Mouse (Mus musculus): Measurements from ENCODE around the gene Uggt1. TPM values are rescaled to one million over a fixed set of nuclear protein-coding genes. Genes with fewer than 3 reads are reported as not detected.
A peak's percentile ranks its signal among the peaks of the same experiment; 100 is the strongest.

Gene Uggt1
- polyA plus RNA-seq, 1 experiment from 2014 or later: 15.8 TPM

DNA sequence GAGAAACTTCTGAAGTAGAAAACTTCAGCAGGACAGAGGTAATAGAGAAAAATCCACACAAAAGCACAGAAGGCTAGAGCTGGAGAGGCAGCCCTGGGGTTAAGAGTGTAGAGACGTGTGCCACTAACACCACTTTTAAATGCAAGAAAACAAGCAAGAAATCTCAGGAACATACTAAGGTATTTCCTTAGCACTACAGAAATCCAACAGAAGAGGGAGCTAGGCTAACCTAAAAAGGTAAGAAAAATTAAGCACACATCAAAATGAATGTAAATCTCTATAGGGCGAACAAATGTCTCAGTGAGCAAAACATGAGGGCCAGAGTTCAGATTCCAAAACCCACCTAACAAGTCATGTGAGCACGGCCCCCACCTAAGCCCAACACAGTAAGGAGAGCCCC, 19.9 kb downstream of the Uggt1 start:
- no peaks in the 10 kb centered on the region for H3K4me1 ChIP-seq (ENCODE audit: insufficient read depth)
- no peak overlapping the region for H3K27ac ChIP-seq (ENCODE audit: low read depth)
- peaks cover 36% of the 10 kb centered on the region for H3K36me3 ChIP-seq (replicated peaks; ENCODE audit: insufficient read depth, low read length)
- 83% methylated on average over 3 of the region's 3 CpGs for WGBS (ENCODE audit: insufficient replicate concordance)
- no peak overlapping the region for H3K9ac ChIP-seq (replicated peaks)
- no peak for ATAC-seq
- TF ChIP-seq EP300 (IDR thresholded peaks at IDR 0.05; ENCODE audit: low read depth) (no peak), CTCF (IDR thresholded peaks at IDR 0.05; ENCODE audit: low read depth) (peak; percentile 41)
- no peak overlapping the region for H3K4me2 ChIP-seq (ENCODE audit: low read depth, low read length)
- no peak for DNase-seq
- no peaks in the 10 kb centered on the region for H3K9me3 ChIP-seq (ENCODE audit: low read length)
- H3K4me3 ChIP-seq (ENCODE audit: low read depth, low read length): no peak overlapping the region
- H3K27me3 ChIP-seq (ENCODE audit: insufficient read depth, low read length): no peaks in the 10 kb centered on the region

DNA sequence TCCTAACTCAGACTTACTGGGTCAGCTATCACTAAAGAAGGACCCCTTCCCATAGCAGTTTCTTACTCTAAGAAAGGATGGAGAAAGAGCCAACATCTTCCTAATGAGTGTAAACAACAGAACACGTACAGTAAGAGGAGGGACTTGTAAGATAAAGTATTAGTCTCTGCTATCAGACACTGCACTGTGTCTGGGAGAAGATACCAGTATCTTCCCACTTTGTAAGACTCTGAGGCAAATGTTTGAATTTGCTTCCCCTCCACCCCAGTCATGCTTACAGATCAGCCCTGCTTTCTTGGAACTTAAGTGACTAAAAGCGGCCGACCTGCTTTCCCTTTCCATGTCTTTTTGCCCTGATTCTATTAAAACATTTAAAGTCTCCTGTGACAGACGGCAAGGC, 30.2 kb downstream of the Uggt1 start:
- Histone ChIP-seq H3K9me3 (ENCODE audit: low read length) (no peaks in the 10 kb centered on the region), H3K4me1 (ENCODE audit: insufficient read depth) (no peaks in the 10 kb centered on the region), H3K27me3 (ENCODE audit: insufficient read depth, low read length) (no peaks in the 10 kb centered on the region), H3K36me3 (replicated peaks; ENCODE audit: insufficient read depth, low read length) (peaks cover 23% of the 10 kb centered on the region), H3K9ac (replicated peaks) (no peak overlapping the region), H3K4me3 (ENCODE audit: low read depth, low read length) (no peak overlapping the region), H3K27ac (ENCODE audit: low read depth) (no peak overlapping the region), H3K4me2 (ENCODE audit: low read depth, low read length) (no peak overlapping the region)
- WGBS (ENCODE audit: insufficient replicate concordance): 54% methylated on average over 4 of the region's 4 CpGs
- TF ChIP-seq EP300 (IDR thresholded peaks at IDR 0.05; ENCODE audit: low read depth) (no peak), CTCF (IDR thresholded peaks at IDR 0.05; ENCODE audit: low read depth) (no peak)
- ATAC-seq: no peak
- no peak for DNase-seq

DNA sequence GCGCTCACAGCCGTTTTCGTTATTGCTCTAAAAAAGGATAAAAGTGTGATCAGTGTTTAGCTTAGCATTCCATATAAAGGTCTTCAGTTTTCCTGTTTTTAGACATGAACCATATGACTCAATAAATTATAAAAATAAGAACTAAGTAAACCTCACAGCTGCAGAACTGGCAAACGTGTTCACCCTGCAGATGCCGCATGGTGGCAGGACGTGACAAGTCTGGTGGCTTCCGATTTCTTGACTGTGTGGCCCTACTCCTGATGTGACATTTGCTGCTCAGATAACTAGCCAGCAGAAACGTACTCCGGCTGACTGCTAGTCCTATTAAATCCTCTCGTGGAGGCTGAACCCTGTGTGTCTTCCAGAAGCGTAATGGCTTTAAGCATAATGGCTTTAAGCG, 42.8 kb downstream of the Uggt1 start:
- 93% methylated on average over 12 of the region's 12 CpGs for WGBS (ENCODE audit: insufficient replicate concordance)
- H3K27ac ChIP-seq (ENCODE audit: low read depth): no peak overlapping the region
- TF ChIP-seq CTCF (IDR thresholded peaks at IDR 0.05; ENCODE audit: low read depth): no peak
- TF ChIP-seq EP300 (IDR thresholded peaks at IDR 0.05; ENCODE audit: low read depth): no peak
- peaks cover 56% of the 10 kb centered on the region for H3K36me3 ChIP-seq (replicated peaks; ENCODE audit: insufficient read depth, low read length)
- DNase-seq (no peak), ATAC-seq (no peak)
- H3K9me3 ChIP-seq (ENCODE audit: low read length): no peaks in the 10 kb centered on the region
- H3K27me3 ChIP-seq (ENCODE audit: insufficient read depth, low read length): no peaks in the 10 kb centered on the region
- no peaks in the 10 kb centered on the region for H3K4me1 ChIP-seq (ENCODE audit: insufficient read depth)
- no peak overlapping the region for H3K4me2 ChIP-seq (ENCODE audit: low read depth, low read length)
- H3K4me3 ChIP-seq (ENCODE audit: low read depth, low read length): no peak overlapping the region
- no peak overlapping the region for H3K9ac ChIP-seq (replicated peaks)

DNA sequence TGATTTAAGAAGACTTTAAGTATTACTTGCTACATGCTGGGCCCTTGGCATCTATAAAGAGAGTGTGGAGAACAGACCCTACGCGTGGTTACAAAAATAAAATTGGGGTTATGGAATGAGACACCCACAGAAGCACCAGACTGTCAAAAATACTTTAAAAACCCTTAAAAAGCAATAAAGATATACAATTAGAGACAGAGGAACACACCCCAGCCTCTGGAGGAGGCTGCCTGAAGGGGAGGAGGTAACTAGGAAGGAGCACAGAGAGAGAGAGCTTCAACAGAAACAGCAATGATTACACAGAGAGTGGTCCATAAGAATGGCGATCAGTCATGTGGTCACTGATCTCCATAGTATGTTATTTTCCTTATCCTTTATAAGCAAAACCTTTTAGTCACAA, 50.0 kb downstream of the Uggt1 start:
- no peaks in the 10 kb centered on the region for H3K27me3 ChIP-seq (ENCODE audit: insufficient read depth, low read length)
- no peak for ATAC-seq
- H3K4me2 ChIP-seq (ENCODE audit: low read depth, low read length): no peak overlapping the region
- H3K9me3 ChIP-seq (ENCODE audit: low read length): no peaks in the 10 kb centered on the region
- TF ChIP-seq EP300 (IDR thresholded peaks at IDR 0.05; ENCODE audit: low read depth) (no peak), CTCF (IDR thresholded peaks at IDR 0.05; ENCODE audit: low read depth) (no peak)
- H3K4me1 ChIP-seq (ENCODE audit: insufficient read depth): no peaks in the 10 kb centered on the region
- no peak for DNase-seq
- H3K27ac ChIP-seq (ENCODE audit: low read depth): no peak overlapping the region
- H3K36me3 ChIP-seq (replicated peaks; ENCODE audit: insufficient read depth, low read length): peaks cover 70% of the 10 kb centered on the region
- WGBS (ENCODE audit: insufficient replicate concordance): 94% methylated on average over 3 of the region's 3 CpGs
- no peak overlapping the region for H3K9ac ChIP-seq (replicated peaks)
- no peak overlapping the region for H3K4me3 ChIP-seq (ENCODE audit: low read depth, low read length)

DNA sequence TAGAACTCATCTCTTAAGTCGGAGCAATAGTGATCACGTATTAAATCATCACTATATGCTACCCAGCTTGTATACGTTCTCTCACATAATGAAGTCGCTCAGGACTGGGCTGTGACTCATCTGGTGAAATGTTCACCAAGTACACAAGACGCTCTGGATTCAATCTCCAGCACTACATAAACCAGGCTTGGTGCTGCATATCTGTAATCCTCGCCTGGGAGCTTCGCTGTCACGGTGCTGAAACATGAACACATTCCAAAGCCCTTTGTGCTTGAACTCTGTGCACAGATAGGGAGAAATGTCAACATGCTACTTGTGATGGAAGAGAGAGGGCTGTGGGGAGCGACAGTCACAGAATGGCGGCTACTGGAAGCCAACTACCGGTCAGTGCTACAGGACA, 52.6 kb downstream of the Uggt1 start:
- DNase-seq: no peak
- no peak overlapping the region for H3K9ac ChIP-seq (replicated peaks)
- H3K4me1 ChIP-seq (ENCODE audit: insufficient read depth): no peaks in the 10 kb centered on the region
- no peak overlapping the region for H3K4me2 ChIP-seq (ENCODE audit: low read depth, low read length)
- TF ChIP-seq CTCF (IDR thresholded peaks at IDR 0.05; ENCODE audit: low read depth) (no peak), EP300 (IDR thresholded peaks at IDR 0.05; ENCODE audit: low read depth) (no peak)
- H3K27ac ChIP-seq (ENCODE audit: low read depth): no peak overlapping the region
- ATAC-seq: no peak
- H3K9me3 ChIP-seq (ENCODE audit: low read length): no peaks in the 10 kb centered on the region
- no peak overlapping the region for H3K4me3 ChIP-seq (ENCODE audit: low read depth, low read length)
- WGBS (ENCODE audit: insufficient replicate concordance): 88% methylated on average over 11 of the region's 11 CpGs
- no peaks in the 10 kb centered on the region for H3K27me3 ChIP-seq (ENCODE audit: insufficient read depth, low read length)
- H3K36me3 ChIP-seq (replicated peaks; ENCODE audit: insufficient read depth, low read length): peaks cover 70% of the 10 kb centered on the region

DNA sequence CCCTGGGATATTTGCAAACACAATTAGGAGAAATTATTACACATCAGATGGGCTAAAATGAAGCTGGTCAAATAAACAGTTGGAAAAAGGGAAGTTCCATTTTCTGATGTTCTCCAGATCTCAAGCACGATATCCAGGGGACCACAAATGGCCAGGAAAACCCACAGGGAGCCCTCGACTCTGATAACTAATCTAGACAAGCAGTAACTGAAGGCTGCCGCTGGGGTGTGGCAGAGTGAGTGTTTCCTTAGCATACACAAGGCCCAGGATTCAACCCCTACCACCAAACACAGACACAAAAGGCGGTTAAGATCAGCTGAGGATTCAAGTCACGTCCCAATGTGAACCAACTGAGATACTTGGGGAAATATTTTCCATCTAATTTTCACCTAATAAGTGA, 64.5 kb downstream of the Uggt1 start:
- H3K4me2 ChIP-seq (ENCODE audit: low read depth, low read length): no peak overlapping the region
- ATAC-seq (no peak), DNase-seq (no peak)
- H3K27ac ChIP-seq (ENCODE audit: low read depth): no peak overlapping the region
- no peak overlapping the region for H3K9ac ChIP-seq (replicated peaks)
- peaks cover 69% of the 10 kb centered on the region for H3K36me3 ChIP-seq (replicated peaks; ENCODE audit: insufficient read depth, low read length)
- no peaks in the 10 kb centered on the region for H3K9me3 ChIP-seq (ENCODE audit: low read length)
- 49% methylated on average over 5 of the region's 5 CpGs for WGBS (ENCODE audit: insufficient replicate concordance)
- H3K4me3 ChIP-seq (ENCODE audit: low read depth, low read length): no peak overlapping the region
- H3K4me1 ChIP-seq (ENCODE audit: insufficient read depth): no peaks in the 10 kb centered on the region; the same call in 1 of the 2 replicates
- H3K27me3 ChIP-seq (ENCODE audit: insufficient read depth, low read length): no peaks in the 10 kb centered on the region
- no peak for TF ChIP-seq CTCF (IDR thresholded peaks at IDR 0.05; ENCODE audit: low read depth)
- no peak for TF ChIP-seq EP300 (IDR thresholded peaks at IDR 0.05; ENCODE audit: low read depth)

DNA sequence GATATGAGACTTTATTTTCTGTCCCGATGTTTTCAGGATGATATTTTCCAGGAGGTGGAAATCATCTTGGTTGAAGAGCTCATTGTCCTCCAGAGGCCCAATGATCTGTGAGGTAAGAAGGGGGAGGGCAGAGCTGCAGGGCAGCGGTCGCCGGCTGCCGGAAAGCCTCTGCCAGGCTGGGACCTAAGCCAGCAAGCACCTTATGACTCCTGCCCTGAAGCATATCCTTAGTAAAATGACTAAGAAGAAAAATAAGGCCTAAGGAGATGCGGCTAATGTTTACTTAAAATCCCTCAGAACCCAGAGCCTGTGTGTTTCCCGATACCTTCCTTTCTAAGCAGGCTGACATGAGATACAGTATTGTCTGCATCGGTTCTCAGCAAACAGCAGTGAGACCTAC, 71.1 kb downstream of the Uggt1 start:
- Histone ChIP-seq H3K4me1 (ENCODE audit: insufficient read depth) (no peaks in the 10 kb centered on the region), H3K36me3 (replicated peaks; ENCODE audit: insufficient read depth, low read length) (peaks cover 77% of the 10 kb centered on the region), H3K4me3 (ENCODE audit: low read depth, low read length) (no peak overlapping the region), H3K27me3 (ENCODE audit: insufficient read depth, low read length) (no peaks in the 10 kb centered on the region), H3K9me3 (ENCODE audit: low read length) (no peaks in the 10 kb centered on the region), H3K9ac (replicated peaks) (no peak overlapping the region), H3K27ac (ENCODE audit: low read depth) (no peak overlapping the region), H3K4me2 (ENCODE audit: low read depth, low read length) (no peak overlapping the region)
- ATAC-seq (no peak), DNase-seq (no peak)
- WGBS (ENCODE audit: insufficient replicate concordance): 88% methylated on average over 8 of the region's 8 CpGs
- TF ChIP-seq EP300 (IDR thresholded peaks at IDR 0.05; ENCODE audit: low read depth) (no peak), CTCF (IDR thresholded peaks at IDR 0.05; ENCODE audit: low read depth) (no peak)
